In genomic region chr7:127233765-127234164, GRCm38 (mm10) we compare ENCODE assay signal across 8 mouse cellular contexts. TPM values are rescaled to one million over a fixed set of nuclear protein-coding genes. Genes with fewer than 3 reads are reported as not detected.
A peak's percentile ranks its signal among the peaks of the same experiment; 100 is the strongest.
DNase-seq lines count a peak whose midpoint lies in the region; ATAC-seq and TF ChIP-seq lines count a peak whose summit lies in the region.

No protein-coding gene starts in this region.

- no peak for ATAC-seq in kidney, postnatal 0 days (replicated peaks; ENCODE audit: low FRiP score, low read depth)
- ATAC-seq in embryonic facial prominence, embryonic 11.5 days (replicated peaks; ENCODE audit: insufficient number of reproducible peaks, low FRiP score, low TSS enrichment, low read depth), result no peak
- no peak for ATAC-seq in intestine, embryonic 15.5 days

- peak overlapping the region; percentile 87 for H3K9ac ChIP-seq in kidney, postnatal 0 days (ENCODE audit: low read depth, low read length)
- peak overlapping the region; percentile 99 for H3K9ac ChIP-seq in embryonic facial prominence, embryonic 11.5 days (replicated peaks; ENCODE audit: low read length)
- peak overlapping the region; percentile 99 for H3K9ac ChIP-seq in intestine, embryonic 15.5 days

- H3K9me3 ChIP-seq in kidney, postnatal 0 days (replicated peaks; ENCODE audit: low read length), result no peaks in the 10 kb centered on the region
- no peaks in the 10 kb centered on the region for H3K9me3 ChIP-seq in embryonic facial prominence, embryonic 11.5 days (replicated peaks; ENCODE audit: control insufficient read depth, low read length)
- no peaks in the 10 kb centered on the region for H3K9me3 ChIP-seq in intestine, embryonic 15.5 days

- H3K4me3 ChIP-seq in kidney, postnatal 0 days (replicated peaks; ENCODE audit: low read depth, low read length), result peak overlapping the region; percentile 90
- peak overlapping the region; percentile 98 for H3K4me3 ChIP-seq in embryonic facial prominence, embryonic 11.5 days (ENCODE audit: low read depth, low read length)
- H3K4me3 ChIP-seq in intestine, embryonic 15.5 days (replicated peaks), result peak overlapping the region; percentile 98

- WGBS in kidney, postnatal 0 days, result 1% methylated on average over 9 of the region's 9 CpGs
- 6% methylated on average over 9 of the region's 9 CpGs for WGBS in embryonic facial prominence, embryonic 11.5 days
- 1% methylated on average over 9 of the region's 9 CpGs for WGBS in intestine, embryonic 15.5 days

- H3K27me3 ChIP-seq in kidney, postnatal 0 days (ENCODE audit: insufficient read depth, low read length), result no peaks in the 10 kb centered on the region
- no peaks in the 10 kb centered on the region for H3K27me3 ChIP-seq in embryonic facial prominence, embryonic 11.5 days (ENCODE audit: control insufficient read depth, insufficient read depth, low read length)
- no peaks in the 10 kb centered on the region for H3K27me3 ChIP-seq in intestine, embryonic 15.5 days (replicated peaks)

- DNase-seq in kidney, postnatal 0 days (ENCODE audit: low spot score), result no peak
- DNase-seq in kidney, adult 11 months, result no peak
- DNase-seq in embryonic facial prominence, embryonic 11.5 days (ENCODE audit: low spot score), result no peak
- DNase-seq in naive thymus-derived CD4-positive, alpha-beta T cell, adult 2 months (ENCODE audit: low read depth), result peak; percentile 31
- no peak for DNase-seq in right cerebral cortex, postnatal 25 days
- no peak for DNase-seq in urinary bladder, postnatal 25 days (ENCODE audit: low spot score)
- no peak for DNase-seq in adrenal gland, postnatal 10 days

- peak overlapping the region; percentile 67 for H3K4me2 ChIP-seq in kidney, postnatal 0 days (ENCODE audit: low read length)
- peak overlapping the region; percentile 61 for H3K4me2 ChIP-seq in embryonic facial prominence, embryonic 11.5 days (ENCODE audit: low read depth, low read length)
- H3K4me2 ChIP-seq in intestine, embryonic 15.5 days (replicated peaks), result peak overlapping the region; percentile 56

- peak overlapping the region; percentile 97 for H3K27ac ChIP-seq in kidney, postnatal 0 days
- H3K27ac ChIP-seq in embryonic facial prominence, embryonic 11.5 days (replicated peaks; ENCODE audit: low read depth, low read length), result peak overlapping the region; percentile 95; the same call in 1 of the 2 replicates
- H3K27ac ChIP-seq in intestine, embryonic 15.5 days, result peak overlapping the region; percentile 99

- TF ChIP-seq CTCF in kidney, postnatal 0 days (IDR thresholded peaks at IDR 0.05; ENCODE audit: low read depth), result no peak

- H3K36me3 ChIP-seq in kidney, postnatal 0 days (ENCODE audit: insufficient read depth, low read length), result peaks cover 37% of the 10 kb centered on the region
- peaks cover 25% of the 10 kb centered on the region for H3K36me3 ChIP-seq in embryonic facial prominence, embryonic 11.5 days (replicated peaks; ENCODE audit: control insufficient read depth, insufficient read depth, low read depth, low read length)
- H3K36me3 ChIP-seq in intestine, embryonic 15.5 days, result peaks cover 23% of the 10 kb centered on the region

- H3K4me1 ChIP-seq in kidney, postnatal 0 days (replicated peaks; ENCODE audit: insufficient read depth, low read length), result peaks cover 13% of the 10 kb centered on the region
- H3K4me1 ChIP-seq in embryonic facial prominence, embryonic 11.5 days (ENCODE audit: control insufficient read depth, insufficient read depth, low read length), result peaks cover 5% of the 10 kb centered on the region; the same call in 1 of the 2 replicates
- H3K4me1 ChIP-seq in intestine, embryonic 15.5 days (replicated peaks), result peaks cover 18% of the 10 kb centered on the region

RNA-seq across cellular contexts. Expression of gene Sept1, which starts 0.8 kb away (rescaled TPM):
- 16.7 and 20.5 TPM in 2 replicates for polyA plus RNA-seq in kidney, postnatal 0 days (2015; fragmentation: Nextera tagmentation; extraction: Ambion mirVana)
- 21.0 and 24.6 TPM in 2 replicates for polyA plus RNA-seq in embryonic facial prominence, embryonic 11.5 days (2014; fragmentation: Nextera tagmentation; extraction: Ambion mirVana)
- 13.8 and 16.0 TPM in 2 replicates for polyA plus RNA-seq in intestine, embryonic 15.5 days (2015; fragmentation: Nextera tagmentation; extraction: Ambion mirVana)
- 10 to 100 TPM; 17.6 to 17.8 TPM for total RNA-seq in adrenal gland, postnatal 10 days (2021)

RNA-seq across cellular contexts. Expression of gene Zfp553, which starts 0.9 kb away (rescaled TPM):
- polyA plus RNA-seq in kidney, postnatal 0 days (2015; fragmentation: Nextera tagmentation; extraction: Ambion mirVana), result 22.3 and 25.1 TPM in 2 replicates
- 20.9 and 22.5 TPM in 2 replicates for polyA plus RNA-seq in embryonic facial prominence, embryonic 11.5 days (2014; fragmentation: Nextera tagmentation; extraction: Ambion mirVana)
- polyA plus RNA-seq in intestine, embryonic 15.5 days (2015; fragmentation: Nextera tagmentation; extraction: Ambion mirVana), result 24.7 and 27.5 TPM in 2 replicates
- total RNA-seq in adrenal gland, postnatal 10 days (2021), result 10 to 100 TPM in 1 of 2 experiments, 1 to 10 TPM in 1; 9.2 to 13.4 TPM

RNA-seq across cellular contexts. Expression of gene Zfp771, which starts 10.3 kb away (rescaled TPM):
- polyA plus RNA-seq in kidney, postnatal 0 days (2015; fragmentation: Nextera tagmentation; extraction: Ambion mirVana), result 46.2 and 49.3 TPM in 2 replicates
- 63.2 and 65.3 TPM in 2 replicates for polyA plus RNA-seq in embryonic facial prominence, embryonic 11.5 days (2014; fragmentation: Nextera tagmentation; extraction: Ambion mirVana)
- 41.0 and 44.5 TPM in 2 replicates for polyA plus RNA-seq in intestine, embryonic 15.5 days (2015; fragmentation: Nextera tagmentation; extraction: Ambion mirVana)
- total RNA-seq in adrenal gland, postnatal 10 days (2021), result 10 to 100 TPM; 23.5 to 31.7 TPM

RNA-seq across cellular contexts. Expression of gene Mylpf, which starts 25.1 kb away (rescaled TPM):
- polyA plus RNA-seq in kidney, postnatal 0 days (2015; fragmentation: Nextera tagmentation; extraction: Ambion mirVana), result 2.9 and 4.7 TPM in 2 replicates
- 19.8 and 22.8 TPM in 2 replicates for polyA plus RNA-seq in embryonic facial prominence, embryonic 11.5 days (2014; fragmentation: Nextera tagmentation; extraction: Ambion mirVana)
- 15.4 and 21.1 TPM in 2 replicates for polyA plus RNA-seq in intestine, embryonic 15.5 days (2015; fragmentation: Nextera tagmentation; extraction: Ambion mirVana)
- 1,000 to 10,000 TPM in 1 of 2 experiments, 100 to 1,000 TPM in 1; 678 to 2,339 TPM for total RNA-seq in adrenal gland, postnatal 10 days (2021)

RNA-seq across cellular contexts. Expression of gene Tbc1d10b, which starts 25.5 kb away (rescaled TPM):
- 14.9 and 16.9 TPM in 2 replicates for polyA plus RNA-seq in kidney, postnatal 0 days (2015; fragmentation: Nextera tagmentation; extraction: Ambion mirVana)
- 15.8 and 19.2 TPM in 2 replicates for polyA plus RNA-seq in embryonic facial prominence, embryonic 11.5 days (2014; fragmentation: Nextera tagmentation; extraction: Ambion mirVana)
- polyA plus RNA-seq in intestine, embryonic 15.5 days (2015; fragmentation: Nextera tagmentation; extraction: Ambion mirVana), result 23.2 and 23.6 TPM in 2 replicates
- 10 to 100 TPM; 39.0 to 40.5 TPM for total RNA-seq in adrenal gland, postnatal 10 days (2021)
